Mouse (Mus musculus) adrenal gland, postnatal 10 days (tissue): ENCODE measurements around the gene Efnb1. TPM values are rescaled to one million over a fixed set of nuclear protein-coding genes. Genes with fewer than 3 reads are reported as not detected.

Experiments used
- DNase-seq: peaks from one replicate; pipeline ENCODE4 v3.0.0; 2021; ENCODE audit warnings: mixed read lengths
- total RNA-seq, 2 experiments: library from RNA; stranded (reverse); gene quantifications; 2 replicates each; pipeline ENCODE4 v1.2.3; 2021

Efnb1 gene
- total RNA-seq, 2 experiments from 2014 or later, result 48.2 to 53.3 TPM

- no peak for DNase-seq
Observed at GRCm38 (mm10) chrX:99153266-99153646, 17.3 kb downstream of the Efnb1 start.

- DNase-seq, result no peak
Observed at GRCm38 (mm10) chrX:99154358-99154757, 18.4 kb downstream of the Efnb1 start.

- DNase-seq, result no peak
Observed at GRCm38 (mm10) chrX:99159020-99159419, 23.1 kb downstream of the Efnb1 start.

GRCm38 (mm10) chrX:99164111-99164510 is 28.2 kb downstream of the Efnb1 start:
- no peak for DNase-seq

- no peak for DNase-seq
Observed at GRCm38 (mm10) chrX:99164855-99165368, 29.0 kb downstream of the Efnb1 start.

- DNase-seq, result no peak
Observed at GRCm38 (mm10) chrX:99167014-99167413, 31.1 kb downstream of the Efnb1 start.

GRCm38 (mm10) chrX:99167550-99167949 is 31.6 kb downstream of the Efnb1 start:
- DNase-seq, result no peak

GRCm38 (mm10) chrX:99172301-99172700 is 36.4 kb downstream of the Efnb1 start:
- DNase-seq, result no peak

GRCm38 (mm10) chrX:99185081-99185596 is 49.2 kb downstream of the Efnb1 start:
- no peak for DNase-seq

- peak; percentile 62 for DNase-seq
Observed at GRCm38 (mm10) chrX:99186497-99187435, 50.8 kb downstream of the Efnb1 start.

GRCm38 (mm10) chrX:99191441-99192087 is 55.6 kb downstream of the Efnb1 start:
- no peak for DNase-seq

- DNase-seq, result no peak
Observed at GRCm38 (mm10) chrX:99196910-99197309, 61.0 kb downstream of the Efnb1 start.

- no peak for DNase-seq
Observed at GRCm38 (mm10) chrX:99198532-99198931, 62.6 kb downstream of the Efnb1 start.

Other genes with a start within 250 kb of the Efnb1 start
- gene Ophn1, start 245.1 kb upstream of the Efnb1 start, total RNA-seq, result 10 to 100 TPM; 23.4 to 25.6 TPM
- 10 to 100 TPM; 35.8 to 41.6 TPM for gene Yipf6, start 199.8 kb upstream of the Efnb1 start, total RNA-seq
- gene Stard8, start 132.9 kb upstream of the Efnb1 start, total RNA-seq, result 10 to 100 TPM; 27.6 to 33.2 TPM